Mouse (Mus musculus) ES-E14 (cell line): ENCODE data around the gene Jph3.

Experiments
- CHD2 ChIP-seq: IDR thresholded peaks from 2 replicates; pipeline ENCODE4 v1.6.1; 2014; ENCODE audit warnings: mild to moderate bottlenecking, low read depth, low read length, inconsistent platforms
- HCFC1 ChIP-seq: IDR thresholded peaks from 2 replicates; pipeline ENCODE4 v1.6.1; 2012; ENCODE audit warnings: low read length, inconsistent platforms, borderline replicate concordance; ENCODE audit not compliant: insufficient read depth
- MAFK ChIP-seq: IDR thresholded peaks from 2 replicates; pipeline ENCODE4 v1.6.1; 2014; ENCODE audit warnings: mild to moderate bottlenecking, low read depth, low read length, inconsistent platforms; ENCODE audit not compliant: insufficient read depth
- ZC3H11A ChIP-seq: IDR thresholded peaks from 2 replicates; pipeline ENCODE4 v1.6.1; 2012; ENCODE audit warnings: low read depth, mild to moderate bottlenecking, inconsistent platforms, low read length, borderline replicate concordance
- ZNF384 ChIP-seq: IDR thresholded peaks from 2 replicates; pipeline ENCODE4 v1.6.1; 2012; ENCODE audit warnings: low read depth, low read length, inconsistent platforms

DNA sequence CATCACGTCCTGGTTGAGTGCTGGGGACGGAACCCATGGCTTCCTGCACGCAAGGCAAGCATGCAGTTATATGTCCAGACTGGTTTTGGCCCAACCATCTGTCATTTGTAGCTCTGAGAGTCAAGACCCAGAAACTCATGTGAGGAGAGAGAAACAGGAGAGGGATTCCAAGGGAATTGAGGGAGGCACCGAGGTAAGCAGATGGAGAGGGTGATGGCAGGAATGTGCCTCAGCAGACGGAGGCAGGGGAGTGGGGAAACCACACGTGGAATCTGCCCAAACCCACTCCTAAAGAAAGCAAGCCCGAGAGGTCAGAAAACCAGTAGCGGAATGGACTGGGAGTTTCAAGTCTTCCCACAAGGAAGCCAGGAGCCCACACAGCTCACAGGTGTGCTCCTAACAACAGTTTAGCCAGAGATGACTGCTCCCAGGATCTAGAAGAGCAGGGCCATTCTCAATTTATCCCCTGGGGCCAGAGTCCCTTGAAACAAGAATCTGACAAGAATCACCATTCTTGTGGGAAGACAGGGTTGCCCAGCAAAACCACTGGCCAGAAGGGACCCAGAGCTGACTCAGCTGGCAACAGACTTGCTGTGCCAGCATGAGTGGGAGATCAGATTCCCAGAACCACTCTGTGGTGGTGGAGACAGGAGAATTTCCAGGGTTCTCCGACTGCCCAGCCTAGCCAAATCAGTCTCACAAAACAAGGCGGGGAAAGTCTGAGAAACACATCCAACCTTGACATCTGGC is 46.2 kb upstream of the Jph3 start:
- TF ChIP-seq HCFC1 = no peak
- TF ChIP-seq ZC3H11A = no peak
- no peak for TF ChIP-seq ZNF384
- no peak for TF ChIP-seq MAFK
- no peak for TF ChIP-seq CHD2
